Mouse (Mus musculus) cortical plate, adult 2 months (tissue): ENCODE measurements around the gene Diexf.

ENCODE experiments used
- CTCF ChIP-seq: fragments of 200-500 bp; IDR thresholded peaks from 2 replicates; pipeline ENCODE4 v1.5.1; 2011; ENCODE audit warnings: mild to moderate bottlenecking, control low read depth, low read length; ENCODE audit not compliant: insufficient read depth; ENCODE audit errors: extremely low read depth
- POLR2A ChIP-seq: fragments of 200-500 bp; IDR thresholded peaks from 2 replicates; pipeline ENCODE4 v1.6.1; 2011; ENCODE audit warnings: mild to moderate bottlenecking, low read length, control low read depth; ENCODE audit not compliant: insufficient read depth; ENCODE audit errors: extremely low read depth

DNA sequence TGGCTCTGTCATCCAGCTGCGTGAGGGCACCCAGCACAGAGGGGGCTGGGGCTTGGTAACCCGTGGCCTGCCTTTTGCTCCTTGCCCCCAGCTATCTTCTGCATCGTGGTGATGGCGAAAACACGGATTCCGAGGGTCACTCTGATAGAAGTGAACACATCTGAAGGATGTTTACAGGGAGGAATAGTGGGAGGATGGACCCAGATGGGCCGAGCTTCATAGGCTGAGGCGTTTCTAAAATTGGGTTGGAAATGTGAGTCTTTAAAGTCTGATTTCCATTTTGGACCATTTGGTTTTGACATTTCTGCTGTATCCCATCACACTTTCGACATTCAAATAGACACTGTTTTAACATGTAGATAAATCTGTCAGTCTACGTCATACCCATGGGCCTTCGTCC lies 39.2 kb downstream of the Diexf start:
- TF ChIP-seq CTCF: no peak
- no peak for TF ChIP-seq POLR2A
